Mouse (Mus musculus) T-cell, adult 2 months (primary cell): ENCODE results near the gene Frg2f1.

Experiments
- DNase-seq: peaks from one replicate; pipeline ENCODE4 v3.0.0; 2022; ENCODE audit warnings: low spot score

Frg2f1 gene

GRCm38 (mm10) chr4:119492291-119492932 is 46.9 kb downstream of the Frg2f1 start, which contains the start of gene Rimkla:
TSS of gene Rimkla (minus strand) at chr4:119492628.
- peak; percentile 32 for DNase-seq

DNA sequence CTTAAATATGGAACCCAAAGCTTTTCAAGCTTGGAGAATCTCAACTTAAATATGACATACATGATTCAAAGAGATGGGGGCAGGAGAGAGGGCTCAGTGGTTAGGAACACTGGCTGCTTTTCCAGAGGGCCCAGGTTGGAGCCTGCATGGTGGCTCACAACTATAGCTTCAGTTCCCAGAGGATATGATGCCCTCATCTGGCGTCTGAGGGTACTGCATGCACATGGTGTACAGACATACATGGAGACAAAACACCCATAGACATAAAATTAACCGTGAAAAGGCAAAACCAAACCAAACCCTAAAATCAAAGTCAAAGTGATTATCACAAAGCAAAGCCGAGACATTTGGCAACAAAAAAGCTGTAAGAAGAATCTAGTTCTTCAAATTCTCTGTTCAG is 48.5 kb downstream of the Frg2f1 start:
- DNase-seq = peak; percentile 6

DNA sequence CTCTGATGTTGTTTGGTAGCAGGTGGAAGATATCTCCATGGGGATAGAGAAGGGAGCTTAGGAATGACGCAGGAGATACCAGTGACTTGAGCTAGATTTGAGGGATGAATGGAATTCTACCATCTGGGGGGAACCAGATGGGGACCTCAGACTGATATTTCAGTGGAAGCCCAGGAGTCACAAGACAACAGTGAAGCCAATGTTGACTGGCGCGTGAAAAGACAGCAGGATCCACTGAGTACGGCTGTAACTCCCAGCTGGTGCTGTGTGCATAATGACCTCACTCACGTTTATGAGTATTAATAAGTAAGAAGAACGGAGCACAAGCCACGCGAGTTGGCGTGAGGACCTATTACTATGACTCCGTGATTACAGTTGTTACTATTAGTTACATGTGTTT is 49.7 kb downstream of the Frg2f1 start:
- DNase-seq = no peak

GRCm38 (mm10) chr4:119484882-119485281 is 54.4 kb downstream of the Frg2f1 start:
- DNase-seq = no peak

GRCm38 (mm10) chr4:119483051-119483450 is 56.3 kb downstream of the Frg2f1 start:
- DNase-seq = no peak
